Mouse (Mus musculus): ENCODE results near the gene Rai1. TPM values are rescaled to one million over a fixed set of nuclear protein-coding genes. Genes with fewer than 3 reads are reported as not detected.

The Rai1 gene
- polyA plus RNA-seq, 1 experiment = 24.9 TPM

DNA sequence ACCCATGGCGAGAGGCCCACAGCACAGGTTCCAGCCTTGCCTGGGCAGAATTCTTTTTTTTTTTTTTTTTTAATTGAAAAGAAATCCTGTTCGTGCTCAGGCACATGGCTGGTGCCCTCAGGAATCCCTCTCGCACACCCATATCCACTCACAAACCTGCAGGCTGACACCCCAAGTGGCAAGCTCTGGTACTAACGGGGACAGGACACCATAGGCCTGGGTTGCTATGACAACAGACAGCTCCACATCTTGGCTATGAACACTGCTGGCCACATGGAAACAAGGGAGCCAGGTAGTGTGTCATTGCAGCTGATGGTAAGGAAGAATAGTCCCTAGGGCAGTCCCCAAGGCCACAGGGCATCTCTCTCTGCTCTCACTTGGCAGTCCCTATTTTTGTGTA, 15.9 kb upstream of the Rai1 start:
- Histone ChIP-seq H3ac (ENCODE audit: control insufficient read depth, insufficient read length, low read depth) (no peak overlapping the region), H3K36me3 (ENCODE audit: control insufficient read depth, insufficient read depth) (no peaks in the 10 kb centered on the region), H3K4me3 (ENCODE audit: insufficient read depth, poor library complexity, severe bottlenecking) (no peak overlapping the region), H3K79me2 (ENCODE audit: control insufficient read depth, insufficient read depth) (no peaks in the 10 kb centered on the region), H3K79me3 (ENCODE audit: low read depth) (no peaks in the 10 kb centered on the region), H3K27me3 (ENCODE audit: control insufficient read depth, insufficient read depth, insufficient read length) (no peaks in the 10 kb centered on the region)
- TF ChIP-seq FOSL1 (IDR thresholded peaks at IDR 0.05; ENCODE audit: insufficient read depth, low read length, poor library complexity, severe bottlenecking) = no peak
- no peak for TF ChIP-seq CEBPB (IDR thresholded peaks at IDR 0.05; ENCODE audit: low read depth)
- no peak for TF ChIP-seq USF1 (IDR thresholded peaks at IDR 0.05; ENCODE audit: low read depth)
- no peak for TF ChIP-seq MYOD1 (IDR thresholded peaks at IDR 0.05; ENCODE audit: control insufficient read depth, insufficient read length, low read depth)
- no peak for TF ChIP-seq MYOG (IDR thresholded peaks at IDR 0.05; ENCODE audit: control insufficient read depth, extremely low read depth, insufficient read length)
- no peak for TF ChIP-seq CTCF (IDR thresholded peaks at IDR 0.05; ENCODE audit: control insufficient read depth, insufficient read depth, insufficient read length)

GRCm38 (mm10) chr11:60090696-60091421, 14.0 kb upstream of the Rai1 start:
- H3ac ChIP-seq (ENCODE audit: control insufficient read depth, insufficient read length, low read depth) = no peak overlapping the region
- H3K79me2 ChIP-seq (ENCODE audit: control insufficient read depth, insufficient read depth) = no peaks in the 10 kb centered on the region
- H3K36me3 ChIP-seq (ENCODE audit: control insufficient read depth, insufficient read depth) = no peaks in the 10 kb centered on the region
- no peak overlapping the region for H3K4me3 ChIP-seq (ENCODE audit: insufficient read depth, poor library complexity, severe bottlenecking)
- TF ChIP-seq CEBPB (IDR thresholded peaks at IDR 0.05; ENCODE audit: low read depth) (no peak), MYOG (IDR thresholded peaks at IDR 0.05; ENCODE audit: control insufficient read depth, extremely low read depth, insufficient read length) (no peak), USF1 (IDR thresholded peaks at IDR 0.05; ENCODE audit: low read depth) (no peak), FOSL1 (IDR thresholded peaks at IDR 0.05; ENCODE audit: insufficient read depth, low read length, poor library complexity, severe bottlenecking) (no peak), MYOD1 (IDR thresholded peaks at IDR 0.05; ENCODE audit: control insufficient read depth, insufficient read length, low read depth) (no peak), CTCF (IDR thresholded peaks at IDR 0.05; ENCODE audit: control insufficient read depth, insufficient read depth, insufficient read length) (no peak), MAX (IDR thresholded peaks at IDR 0.05) (no peak)
- H3K27me3 ChIP-seq (ENCODE audit: control insufficient read depth, insufficient read depth, insufficient read length) = no peaks in the 10 kb centered on the region
- H3K79me3 ChIP-seq (ENCODE audit: low read depth) = no peaks in the 10 kb centered on the region

GRCm38 (mm10) chr11:60091422-60091761, 13.4 kb upstream of the Rai1 start:
- Histone ChIP-seq H3K4me3 (ENCODE audit: insufficient read depth, poor library complexity, severe bottlenecking) (no peak overlapping the region), H3K79me3 (ENCODE audit: low read depth) (no peaks in the 10 kb centered on the region), H3ac (ENCODE audit: control insufficient read depth, insufficient read length, low read depth) (no peak overlapping the region), H3K27me3 (ENCODE audit: control insufficient read depth, insufficient read depth, insufficient read length) (no peaks in the 10 kb centered on the region), H3K79me2 (ENCODE audit: control insufficient read depth, insufficient read depth) (no peaks in the 10 kb centered on the region), H3K36me3 (ENCODE audit: control insufficient read depth, insufficient read depth) (no peaks in the 10 kb centered on the region)
- no peak for TF ChIP-seq MYOG (IDR thresholded peaks at IDR 0.05; ENCODE audit: control insufficient read depth, extremely low read depth, insufficient read length)
- no peak for TF ChIP-seq FOSL1 (IDR thresholded peaks at IDR 0.05; ENCODE audit: insufficient read depth, low read length, poor library complexity, severe bottlenecking)
- TF ChIP-seq CEBPB (IDR thresholded peaks at IDR 0.05; ENCODE audit: low read depth) = no peak
- no peak for TF ChIP-seq USF1 (IDR thresholded peaks at IDR 0.05; ENCODE audit: low read depth)
- no peak for TF ChIP-seq MYOD1 (IDR thresholded peaks at IDR 0.05; ENCODE audit: control insufficient read depth, insufficient read length, low read depth)
- no peak for TF ChIP-seq CTCF (IDR thresholded peaks at IDR 0.05; ENCODE audit: control insufficient read depth, insufficient read depth, insufficient read length)
- TF ChIP-seq MAX (IDR thresholded peaks at IDR 0.05) = no peak

DNA sequence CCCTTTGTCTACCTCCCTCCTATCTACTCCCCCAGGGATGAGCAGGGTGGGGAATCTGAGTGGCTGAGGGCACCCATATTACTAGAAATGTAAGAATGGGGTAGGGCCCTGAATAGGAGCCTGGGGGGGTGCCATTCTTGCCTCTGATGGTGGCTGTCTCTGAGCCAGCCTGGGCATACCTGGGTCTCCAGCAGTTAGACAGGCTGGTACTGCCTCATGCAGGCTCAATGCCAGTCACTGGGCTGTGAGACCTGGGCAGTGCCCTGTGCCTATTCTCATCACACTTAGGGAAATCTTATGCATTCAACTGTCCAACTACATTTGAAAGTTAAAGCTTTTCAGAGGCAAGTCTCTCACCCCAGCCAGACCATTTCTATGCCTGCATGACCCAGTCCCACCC, 11.6 kb upstream of the Rai1 start:
- Histone ChIP-seq H3K27me3 (ENCODE audit: control insufficient read depth, insufficient read depth, insufficient read length) (no peaks in the 10 kb centered on the region), H3K36me3 (ENCODE audit: control insufficient read depth, insufficient read depth) (no peaks in the 10 kb centered on the region), H3ac (ENCODE audit: control insufficient read depth, insufficient read length, low read depth) (no peak overlapping the region), H3K79me3 (ENCODE audit: low read depth) (no peaks in the 10 kb centered on the region), H3K4me3 (ENCODE audit: insufficient read depth, poor library complexity, severe bottlenecking) (no peak overlapping the region), H3K79me2 (ENCODE audit: control insufficient read depth, insufficient read depth) (no peaks in the 10 kb centered on the region)
- TF ChIP-seq MYOG (IDR thresholded peaks at IDR 0.05; ENCODE audit: control insufficient read depth, extremely low read depth, insufficient read length) = no peak
- TF ChIP-seq MYOD1 (IDR thresholded peaks at IDR 0.05; ENCODE audit: control insufficient read depth, insufficient read length, low read depth) = no peak
- no peak for TF ChIP-seq CEBPB (IDR thresholded peaks at IDR 0.05; ENCODE audit: low read depth)
- no peak for TF ChIP-seq FOSL1 (IDR thresholded peaks at IDR 0.05; ENCODE audit: insufficient read depth, low read length, poor library complexity, severe bottlenecking)
- no peak for TF ChIP-seq MAX (IDR thresholded peaks at IDR 0.05)
- no peak for TF ChIP-seq CTCF (IDR thresholded peaks at IDR 0.05; ENCODE audit: control insufficient read depth, insufficient read depth, insufficient read length)
- no peak for TF ChIP-seq USF1 (IDR thresholded peaks at IDR 0.05; ENCODE audit: low read depth)

- Histone ChIP-seq H3K79me2 (ENCODE audit: control insufficient read depth, insufficient read depth) (no peaks in the 10 kb centered on the region), H3K79me3 (ENCODE audit: low read depth) (no peaks in the 10 kb centered on the region), H3K4me3 (ENCODE audit: insufficient read depth, poor library complexity, severe bottlenecking) (no peak overlapping the region), H3ac (ENCODE audit: control insufficient read depth, insufficient read length, low read depth) (no peak overlapping the region), H3K36me3 (ENCODE audit: control insufficient read depth, insufficient read depth) (no peaks in the 10 kb centered on the region), H3K27me3 (ENCODE audit: control insufficient read depth, insufficient read depth, insufficient read length) (no peaks in the 10 kb centered on the region)
- TF ChIP-seq USF1 (IDR thresholded peaks at IDR 0.05; ENCODE audit: low read depth) = no peak
- TF ChIP-seq FOSL1 (IDR thresholded peaks at IDR 0.05; ENCODE audit: insufficient read depth, low read length, poor library complexity, severe bottlenecking) = no peak
- no peak for TF ChIP-seq CEBPB (IDR thresholded peaks at IDR 0.05; ENCODE audit: low read depth)
- TF ChIP-seq MYOG (IDR thresholded peaks at IDR 0.05; ENCODE audit: control insufficient read depth, extremely low read depth, insufficient read length) = no peak
- TF ChIP-seq MAX (IDR thresholded peaks at IDR 0.05) = no peak
Measured at GRCm38 (mm10) chr11:60093984-60094587, 10.7 kb upstream of the Rai1 start.
